Mouse (Mus musculus) cortical plate, adult 2 months (tissue): Measurements from ENCODE around the gene Shf.

Source experiments
- CTCF ChIP-seq: fragments of 200-500 bp; IDR thresholded peaks from 2 replicates; pipeline ENCODE4 v1.5.1; 2011; ENCODE audit warnings: mild to moderate bottlenecking, control low read depth, low read length; ENCODE audit not compliant: insufficient read depth; ENCODE audit errors: extremely low read depth
- POLR2A ChIP-seq: fragments of 200-500 bp; IDR thresholded peaks from 2 replicates; pipeline ENCODE4 v1.6.1; 2011; ENCODE audit warnings: mild to moderate bottlenecking, low read length, control low read depth; ENCODE audit not compliant: insufficient read depth; ENCODE audit errors: extremely low read depth

GRCm38 (mm10) chr2:122370101-122370750 is 1.3 kb upstream of the Shf start:
- no peak for TF ChIP-seq POLR2A
- no peak for TF ChIP-seq CTCF
